Mouse (Mus musculus) kidney, adult 9 months (tissue): ENCODE measurements at regions not wholly inside any gene's neighbourhood (a gene's known extent, or its start where the extent isn't known, plus 50 kb on each side); places are given as distances from the start of the nearest gene placed in this dataset.
A peak's percentile ranks its signal among the peaks of the same experiment; 100 is the strongest.
"Not testable (repeated sequence)": the region's sequence is repeated elsewhere in the genome, so short reads cannot be mapped to it uniquely, and the experiment has no call there.

Source experiments
- DNase-seq: peaks from one replicate; pipeline ENCODE4 v3.0.0; 2022

- DNase-seq: peak; percentile 18
Measured at GRCm38 (mm10) chrX:15322207-15322839, 1111.4 kb downstream of the H2al1n start.

GRCm38 (mm10) chrX:15322958-15323357 lies 1112.0 kb downstream of the H2al1n start:
- DNase-seq: no peak

GRCm38 (mm10) chrX:15365135-15365534 lies 1154.2 kb downstream of the H2al1n start:
- DNase-seq: not testable (repeated sequence)
